Mouse (Mus musculus) testis, postnatal 10 days (tissue): ENCODE measurements around the gene Tubb1.

Source experiments
- DNase-seq: peaks from one replicate; pipeline ENCODE4 v3.0.0; 2021; ENCODE audit warnings: low spot score

Gene Tubb1

GRCm38 (mm10) chr2:174450353-174450752 lies at the start of gene Tubb1:
Gene Tubb1, plus strand, starts transcription at chr2:174450695.
- DNase-seq = no peak

GRCm38 (mm10) chr2:174410222-174410621 lies 40.3 kb upstream of the Tubb1 start:
- no peak for DNase-seq

GRCm38 (mm10) chr2:174413127-174413526 lies 37.4 kb upstream of the Tubb1 start:
- no peak for DNase-seq

- DNase-seq = no peak
These were observed 35.3 kb upstream of the Tubb1 start for GRCm38 (mm10) chr2:174415001-174415730.

DNA sequence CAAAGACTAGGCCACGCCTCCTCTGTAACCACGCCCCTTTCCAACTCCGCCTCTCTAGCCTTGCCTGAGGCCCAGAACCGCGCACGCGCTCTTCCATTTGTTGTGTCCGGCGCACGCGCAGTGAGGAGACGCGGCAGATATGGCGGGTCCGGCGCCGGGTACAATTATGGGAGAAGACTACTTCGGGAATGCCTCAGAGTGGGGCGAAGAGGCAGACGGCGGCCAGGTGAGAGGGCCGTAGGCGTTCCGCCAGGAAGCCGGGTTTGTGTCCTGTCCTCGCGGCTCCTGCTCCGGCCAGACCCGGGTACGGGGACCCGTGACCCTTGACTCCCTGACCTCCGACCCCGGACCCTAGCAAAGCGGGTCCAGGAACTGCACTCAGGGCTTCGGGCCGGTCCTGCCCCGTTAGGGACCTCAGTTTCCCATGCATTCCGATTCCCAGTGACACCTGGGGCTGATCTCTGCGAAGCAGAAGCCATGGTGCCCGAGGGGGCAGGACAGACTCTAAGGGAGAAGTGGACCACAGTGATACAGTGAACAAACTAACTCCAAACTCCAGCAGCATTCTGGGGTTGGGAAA lies 34.7 kb upstream of the Tubb1 start, which contains the start of gene Nelfcd:
TSS of gene Nelfcd (plus strand) at position 74 of the 580 bp plus-strand sequence.
- DNase-seq = peak; percentile 97

- no peak for DNase-seq
These were observed 29.4 kb upstream of the Tubb1 start for GRCm38 (mm10) chr2:174421107-174421506.

GRCm38 (mm10) chr2:174424301-174425085 lies 26.0 kb upstream of the Tubb1 start:
- DNase-seq = no peak

- DNase-seq = no peak
These were observed 23.6 kb upstream of the Tubb1 start for GRCm38 (mm10) chr2:174426856-174427255.

- no peak for DNase-seq
These were observed 22.2 kb upstream of the Tubb1 start for GRCm38 (mm10) chr2:174428076-174428835.

GRCm38 (mm10) chr2:174428996-174429591 lies 21.4 kb upstream of the Tubb1 start:
- DNase-seq = no peak

DNA sequence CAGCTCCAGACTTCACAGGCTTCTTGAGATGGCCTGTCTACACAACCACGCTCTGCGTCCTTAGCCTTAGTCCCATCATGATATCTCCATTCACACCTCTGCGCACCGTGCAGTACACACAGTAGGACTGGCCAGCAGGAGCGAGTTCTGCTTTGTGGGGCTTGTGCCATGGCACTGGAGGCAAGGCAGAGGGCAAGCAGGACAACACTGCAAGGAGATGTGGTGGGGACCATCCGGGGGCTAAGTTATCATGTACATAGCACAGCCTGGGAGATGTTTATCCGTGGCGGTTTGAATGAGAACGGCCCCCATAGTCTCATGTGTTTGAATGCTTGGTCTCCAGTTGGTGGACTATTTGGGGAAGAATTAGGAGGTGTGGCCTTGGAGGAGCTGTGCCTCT lies 15.6 kb upstream of the Tubb1 start:
- no peak for DNase-seq

DNA sequence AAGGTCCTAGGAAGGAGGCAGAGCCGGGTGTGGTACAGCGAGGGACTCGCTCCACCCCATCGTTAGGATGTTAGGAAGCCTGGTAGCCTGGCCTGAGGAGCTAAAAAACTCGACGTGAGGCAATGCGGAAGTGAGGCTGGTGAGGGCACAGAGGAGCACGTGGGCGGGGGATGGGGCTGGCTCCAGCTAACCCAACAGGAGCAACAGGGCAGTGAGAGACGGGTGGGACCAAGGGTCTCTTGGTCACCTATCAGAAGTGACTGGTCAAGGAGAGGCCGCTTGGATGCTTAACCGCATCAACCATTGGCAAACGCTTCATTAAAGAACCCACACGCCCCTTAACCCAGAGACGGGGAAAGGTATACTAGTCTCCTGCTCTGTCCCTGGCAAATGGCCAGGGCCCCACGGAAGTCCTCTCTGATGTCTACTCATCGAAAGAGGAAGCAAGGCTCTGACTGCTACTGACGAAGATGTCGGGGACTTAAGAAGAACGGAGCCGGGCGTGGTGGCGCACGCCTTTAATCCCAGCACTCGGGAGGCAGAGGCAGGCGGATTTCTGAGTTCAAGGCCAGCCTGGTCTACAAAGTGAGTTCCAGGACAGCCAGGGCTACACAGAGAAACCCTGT lies 14.3 kb upstream of the Tubb1 start:
- no peak for DNase-seq

- no peak for DNase-seq
These were observed 13.4 kb upstream of the Tubb1 start for GRCm38 (mm10) chr2:174436916-174437696.

GRCm38 (mm10) chr2:174437697-174437982 lies 12.9 kb upstream of the Tubb1 start:
- DNase-seq = no peak

DNA sequence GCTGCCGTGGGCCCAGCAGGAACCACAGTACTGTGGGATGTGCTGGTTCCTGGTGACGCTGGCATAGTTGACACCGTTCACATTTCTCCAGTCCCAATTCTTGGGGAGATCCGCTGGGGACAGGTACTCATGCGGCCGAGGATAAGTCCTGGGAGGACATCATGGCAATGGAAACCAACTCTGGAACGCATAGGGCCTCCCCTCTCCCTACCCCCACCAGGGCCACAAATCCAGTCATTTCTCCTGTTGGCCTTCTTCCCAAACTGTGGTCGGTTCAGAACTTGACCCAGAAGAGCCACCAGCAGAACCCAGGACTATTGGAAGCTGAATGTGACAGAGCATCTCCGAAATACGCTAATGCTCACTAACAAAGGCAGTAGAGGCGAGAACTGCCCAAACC lies 12.3 kb upstream of the Tubb1 start:
- no peak for DNase-seq

DNA sequence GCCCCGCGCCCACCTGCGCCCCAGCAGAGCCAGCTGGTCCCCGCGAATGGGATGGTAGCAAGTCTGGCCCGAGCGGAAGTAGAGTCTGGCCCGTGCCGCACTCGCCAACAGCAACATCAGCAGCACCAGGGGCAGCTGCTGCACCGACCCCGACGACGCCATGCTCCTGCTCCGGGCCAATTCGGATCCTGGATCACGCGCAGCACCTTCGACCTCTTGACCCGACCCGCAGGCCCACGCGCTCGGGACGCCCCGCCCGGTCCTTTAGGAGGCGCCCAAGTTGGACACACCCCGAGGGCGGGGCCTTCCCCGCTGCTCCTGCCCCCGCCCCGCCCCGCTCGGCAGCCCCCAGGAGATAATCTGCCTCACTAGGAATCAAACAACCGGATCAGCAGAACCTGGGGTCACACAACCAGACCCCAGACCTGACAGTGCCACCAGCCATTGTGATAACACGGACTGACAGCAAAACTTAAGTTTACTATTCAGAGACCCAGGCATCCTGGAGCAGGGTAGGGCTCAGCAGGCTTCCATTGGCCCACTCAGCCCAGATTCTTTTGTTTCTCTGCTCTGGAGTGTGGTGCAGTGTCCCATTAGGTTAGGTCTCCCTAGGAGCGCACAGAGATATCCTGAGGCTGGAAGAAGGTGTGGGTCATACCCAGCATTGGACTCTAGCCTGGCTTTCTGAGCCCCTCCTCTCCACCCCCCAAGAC lies 11.6 kb upstream of the Tubb1 start, which contains the start of gene Ctsz:
TSS of gene Ctsz (minus strand) at position 303 of the 713 bp plus-strand sequence.
- DNase-seq = peak; percentile 86

DNA sequence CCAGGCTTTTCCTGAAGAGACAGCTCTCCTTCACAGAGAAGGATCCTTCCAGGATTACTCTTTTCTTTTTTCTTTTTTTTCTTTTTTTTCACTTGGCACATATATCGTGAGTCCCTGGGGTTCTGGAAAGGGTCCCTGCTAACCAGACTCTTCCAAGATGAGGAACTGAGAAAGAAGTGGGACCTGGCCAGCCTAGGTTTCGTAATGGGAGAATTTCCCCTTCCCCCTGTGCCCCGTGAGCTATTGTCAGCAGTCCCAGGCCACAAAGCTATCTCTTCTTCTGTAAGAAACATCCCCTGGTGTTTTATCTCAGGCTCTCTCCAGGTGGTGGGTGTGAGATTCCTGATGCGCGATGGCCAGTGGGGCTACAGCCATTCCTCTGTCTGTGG lies 11.1 kb upstream of the Tubb1 start:
- no peak for DNase-seq

- no peak for DNase-seq
These were observed 10.5 kb upstream of the Tubb1 start for GRCm38 (mm10) chr2:174439961-174440360.

DNA sequence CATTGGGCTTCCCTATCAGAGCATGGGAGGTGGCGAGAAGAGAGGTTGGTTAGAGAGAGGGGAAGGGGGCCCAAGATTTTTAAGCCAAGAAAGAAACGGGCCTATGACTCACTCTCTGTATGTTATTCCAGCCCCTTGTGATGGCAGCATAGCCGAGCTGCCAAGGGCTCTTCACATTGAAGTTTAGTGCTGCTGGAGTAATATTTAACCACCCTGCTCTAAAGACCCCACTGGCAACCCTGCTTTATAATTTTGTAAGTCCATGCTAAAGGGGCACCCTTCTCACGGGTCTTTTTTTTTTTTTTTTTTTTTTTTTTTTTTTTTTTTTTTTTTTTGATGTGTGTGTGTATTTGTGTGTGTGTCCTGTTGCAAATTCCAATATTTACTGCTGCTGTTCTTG lies 8.6 kb upstream of the Tubb1 start:
- DNase-seq = no peak

DNA sequence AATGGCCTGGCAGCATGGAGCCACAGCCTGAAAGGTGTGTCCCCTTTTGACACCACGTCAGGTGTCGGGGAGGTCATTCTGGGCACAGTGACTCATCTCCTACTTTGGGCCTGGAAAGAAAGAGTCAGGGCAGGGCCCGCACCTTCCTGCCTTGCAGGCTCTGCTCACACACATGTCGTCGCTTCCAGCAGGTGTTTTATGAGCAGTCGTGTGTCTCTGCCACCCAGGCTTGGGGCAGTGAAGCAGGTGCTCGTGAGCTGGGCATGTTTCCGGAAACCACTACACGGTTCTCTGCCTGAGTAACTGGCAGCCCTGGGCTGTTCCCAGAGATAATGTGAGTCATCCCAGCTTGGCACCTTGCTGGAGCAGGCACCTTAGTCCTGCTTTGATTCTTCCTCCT lies 8.0 kb upstream of the Tubb1 start:
- no peak for DNase-seq
